Mouse (Mus musculus) embryo, embryonic 9.5 days (tissue): Measurements from ENCODE around the gene Exoc4.

Source experiments
- DNase-seq: peaks from one replicate; pipeline ENCODE4 v3.0.0-alpha.2; 2017; ENCODE audit errors: extremely low spot score

Exoc4 gene

DNA sequence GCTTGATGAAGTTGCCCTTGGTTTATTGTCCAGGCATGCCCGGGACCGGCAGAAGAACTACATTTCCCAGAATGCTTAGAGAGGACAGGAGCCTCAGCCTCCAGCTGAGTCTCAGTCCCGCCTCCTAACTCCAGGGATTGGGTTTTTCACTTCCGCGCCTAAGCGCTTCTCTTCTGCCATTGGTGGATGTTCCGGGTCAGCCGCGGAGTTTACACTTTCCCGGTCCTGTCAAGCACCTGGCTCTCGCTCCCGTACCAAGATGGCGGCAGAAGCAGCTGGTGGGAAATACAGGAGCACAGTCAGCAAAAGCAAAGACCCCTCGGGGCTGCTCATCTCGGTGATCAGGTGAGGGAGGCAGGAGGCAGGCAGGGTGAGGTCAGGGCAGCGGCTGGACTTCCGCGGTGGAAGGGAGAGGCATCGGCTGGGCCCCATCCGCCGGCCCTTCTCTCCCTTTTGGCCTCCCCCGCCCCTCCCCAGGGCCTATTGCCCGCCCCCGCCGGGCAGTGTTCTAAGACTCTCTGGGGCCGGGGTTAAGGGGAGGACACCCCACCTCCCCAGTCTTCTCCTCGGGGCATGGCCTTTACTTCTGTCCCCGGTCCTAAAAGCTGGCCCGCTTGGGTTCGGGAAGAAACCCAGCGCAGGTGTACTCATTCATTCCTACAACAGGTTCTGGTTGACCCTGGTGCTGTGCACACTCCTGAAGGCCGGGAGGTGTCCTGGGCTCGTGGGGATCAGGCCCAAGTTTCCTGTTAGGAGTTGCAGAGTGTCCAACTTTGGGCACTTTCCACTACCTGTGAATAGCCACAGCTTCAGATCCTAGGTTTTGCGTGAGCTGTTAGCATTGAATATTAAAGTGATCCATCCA is at the start of gene Exoc4:
Gene Exoc4 (plus strand): TSS at position 192 of the 865 bp plus-strand sequence.
- peak; percentile 91 for DNase-seq

DNA sequence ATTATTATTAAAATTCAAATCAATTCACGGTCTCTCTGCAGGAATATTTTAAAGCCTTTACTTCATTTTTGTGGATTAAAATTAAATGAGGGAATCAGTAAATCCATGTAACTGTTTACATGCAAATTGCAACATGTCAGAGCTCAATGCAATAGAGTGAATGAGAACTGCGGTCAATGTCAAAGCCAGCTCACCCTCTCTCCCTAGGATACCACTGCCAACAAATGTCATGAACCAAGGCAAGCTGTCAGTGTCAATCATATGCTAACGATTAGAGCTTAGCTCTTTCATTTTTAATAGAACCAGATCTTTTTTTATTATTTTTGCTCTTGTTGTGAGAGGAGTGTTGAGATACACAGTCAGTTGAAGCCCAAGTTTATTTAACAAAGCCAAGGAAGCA is 30.1 kb upstream of the Exoc4 start:
- no peak for DNase-seq

DNA sequence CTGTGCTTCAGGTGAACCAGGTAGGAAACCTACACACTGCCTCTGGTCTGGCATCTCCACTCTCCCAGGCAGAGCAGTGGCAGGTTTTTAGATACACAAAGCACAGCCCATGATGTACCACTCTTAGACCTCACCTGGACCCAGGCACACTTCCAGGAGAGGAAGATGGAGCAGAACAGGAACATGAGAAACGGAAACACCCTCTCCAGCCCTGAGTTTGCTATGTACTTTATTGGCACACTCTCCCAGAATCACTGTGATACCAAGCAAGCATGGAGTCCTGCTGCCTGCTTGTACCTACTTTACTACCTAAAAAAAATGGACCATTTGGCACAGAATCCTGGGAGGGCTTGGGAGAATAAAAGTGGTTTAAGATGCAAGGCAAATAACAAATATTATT is 22.2 kb upstream of the Exoc4 start:
- no peak for DNase-seq

DNA sequence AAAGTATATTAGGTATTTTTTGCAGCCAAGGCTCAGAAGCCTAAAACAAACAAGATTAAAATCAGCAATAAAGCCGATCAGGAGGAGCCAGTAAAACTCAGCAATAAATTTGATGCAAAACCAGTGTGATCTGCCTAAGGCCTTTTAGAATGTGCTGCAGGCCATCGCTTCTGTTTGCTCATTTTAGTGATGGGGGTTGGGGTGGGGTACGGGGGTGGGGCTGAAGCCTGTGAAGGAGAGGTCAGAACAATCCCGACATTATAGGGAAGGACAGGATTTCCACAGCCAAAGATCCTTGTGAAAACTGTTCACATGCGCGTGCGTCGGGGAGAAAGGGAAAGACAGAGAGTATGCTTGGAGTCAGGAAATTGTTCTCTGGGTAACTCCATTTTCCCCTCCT is 21.5 kb upstream of the Exoc4 start:
- DNase-seq: no peak

DNA sequence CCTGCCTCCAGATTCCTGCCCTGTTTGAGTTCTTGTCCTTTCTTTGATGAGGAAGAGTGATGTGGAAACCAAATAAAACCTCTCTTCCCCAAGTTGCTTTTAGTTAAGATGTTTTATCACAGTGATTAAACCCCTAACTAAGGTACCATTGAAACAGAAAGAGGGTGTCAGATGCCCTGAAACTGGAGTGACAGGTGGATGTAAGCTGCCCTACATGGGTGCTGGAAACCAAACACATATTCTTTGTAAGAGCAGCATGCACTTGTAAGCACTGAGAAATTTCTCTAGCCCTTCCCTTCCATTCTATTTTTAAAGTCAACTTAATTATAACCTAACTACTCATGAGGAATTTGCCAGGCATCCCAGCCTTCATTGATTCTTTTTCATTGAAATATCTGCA is 7.6 kb upstream of the Exoc4 start:
- DNase-seq: no peak

DNA sequence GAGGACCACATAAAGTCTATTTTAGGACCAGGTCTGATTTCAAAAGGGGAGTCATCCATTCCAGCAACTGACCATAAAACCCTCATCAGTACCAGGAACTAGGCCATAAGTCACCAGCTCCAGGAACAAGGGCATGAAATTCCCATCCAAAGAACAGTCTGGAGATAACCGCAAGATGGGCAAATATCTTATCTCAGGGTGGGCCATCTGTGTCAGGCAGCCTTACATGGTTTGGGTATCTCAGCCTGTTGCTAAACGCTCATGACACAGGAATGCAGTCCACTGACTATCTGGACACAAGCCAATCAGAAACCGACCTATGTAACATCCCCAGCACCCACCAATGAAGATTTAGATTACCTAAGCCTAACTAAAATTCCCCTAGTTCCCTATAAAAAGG is 4.3 kb upstream of the Exoc4 start:
- no peak for DNase-seq

DNA sequence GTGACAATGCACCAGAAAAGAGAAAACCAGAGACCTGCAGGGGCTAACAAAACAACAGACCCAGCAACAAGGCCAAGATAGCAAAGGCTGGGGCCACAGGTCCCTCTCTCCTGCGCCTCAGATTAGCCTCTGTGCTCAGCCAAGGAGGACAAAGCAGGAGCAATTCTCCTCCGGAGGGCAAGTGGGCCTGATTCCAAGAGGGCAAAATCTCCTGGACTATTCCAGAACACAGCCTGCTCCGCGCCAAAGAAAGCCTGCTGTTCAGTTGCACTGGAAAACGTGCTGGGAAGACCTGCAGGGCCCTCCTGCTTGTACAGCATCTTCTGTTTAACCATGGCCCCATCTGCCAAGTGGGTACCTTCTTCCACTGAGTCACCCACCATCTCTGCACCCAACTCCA is 1.7 kb upstream of the Exoc4 start:
- DNase-seq: no peak

DNA sequence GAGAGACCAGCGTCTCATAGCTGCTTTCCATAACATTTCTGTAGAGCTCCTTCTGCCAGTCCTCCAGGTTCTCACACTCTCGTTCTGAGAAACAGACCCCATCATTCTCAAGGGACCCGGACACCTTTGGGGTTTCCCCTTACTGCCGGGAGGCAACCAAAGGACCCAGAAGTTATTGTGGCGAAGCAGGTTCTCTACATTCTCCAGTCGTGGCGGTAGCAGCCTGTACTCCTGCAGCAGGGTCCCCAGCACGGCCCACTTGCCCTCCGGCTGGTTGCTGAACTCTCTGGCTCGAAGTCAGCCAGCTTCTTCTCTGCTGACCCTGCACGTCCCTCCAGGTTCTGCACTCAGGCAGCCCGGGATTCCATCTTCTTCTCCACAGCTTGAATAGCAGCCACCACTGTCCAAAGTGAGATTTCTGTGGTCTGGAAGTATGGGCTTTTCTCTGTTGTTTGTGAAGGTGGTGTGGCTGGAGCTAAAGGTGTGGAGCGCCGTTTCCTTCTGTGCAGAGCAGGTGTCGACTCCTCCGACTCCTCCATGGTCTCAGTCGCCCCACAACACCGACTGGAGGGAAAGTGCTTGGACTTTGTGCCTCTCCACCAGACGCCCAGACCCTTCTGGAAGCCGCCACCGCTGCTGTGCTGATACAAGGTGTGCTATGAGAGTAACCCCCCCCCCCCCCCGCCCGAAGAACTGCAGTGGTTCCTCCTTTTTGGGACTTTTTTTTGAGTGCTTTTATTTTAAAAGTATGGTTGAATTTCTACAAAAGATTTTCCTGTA is 1.1 kb upstream of the Exoc4 start:
- DNase-seq: no peak

DNA sequence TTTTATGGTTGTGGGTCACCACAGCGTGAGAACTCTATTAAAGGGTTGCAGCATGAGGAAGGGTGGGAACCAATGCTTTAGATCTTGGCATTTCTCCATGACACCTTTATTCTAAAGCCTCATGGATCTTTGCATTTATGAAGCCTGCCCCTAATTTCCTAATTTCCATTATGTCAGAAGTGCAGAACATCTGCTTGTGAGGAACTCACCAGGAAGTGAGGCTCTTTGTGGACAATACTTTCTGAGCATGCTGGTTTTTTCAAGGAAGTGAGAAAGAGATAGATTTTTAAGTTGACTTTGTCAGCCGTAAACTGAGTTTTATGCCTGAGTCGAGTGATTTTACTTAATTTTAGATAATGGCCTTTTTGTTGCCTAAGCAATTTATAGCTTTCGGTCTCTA is 7.8 kb downstream of the Exoc4 start:
- DNase-seq: no peak

DNA sequence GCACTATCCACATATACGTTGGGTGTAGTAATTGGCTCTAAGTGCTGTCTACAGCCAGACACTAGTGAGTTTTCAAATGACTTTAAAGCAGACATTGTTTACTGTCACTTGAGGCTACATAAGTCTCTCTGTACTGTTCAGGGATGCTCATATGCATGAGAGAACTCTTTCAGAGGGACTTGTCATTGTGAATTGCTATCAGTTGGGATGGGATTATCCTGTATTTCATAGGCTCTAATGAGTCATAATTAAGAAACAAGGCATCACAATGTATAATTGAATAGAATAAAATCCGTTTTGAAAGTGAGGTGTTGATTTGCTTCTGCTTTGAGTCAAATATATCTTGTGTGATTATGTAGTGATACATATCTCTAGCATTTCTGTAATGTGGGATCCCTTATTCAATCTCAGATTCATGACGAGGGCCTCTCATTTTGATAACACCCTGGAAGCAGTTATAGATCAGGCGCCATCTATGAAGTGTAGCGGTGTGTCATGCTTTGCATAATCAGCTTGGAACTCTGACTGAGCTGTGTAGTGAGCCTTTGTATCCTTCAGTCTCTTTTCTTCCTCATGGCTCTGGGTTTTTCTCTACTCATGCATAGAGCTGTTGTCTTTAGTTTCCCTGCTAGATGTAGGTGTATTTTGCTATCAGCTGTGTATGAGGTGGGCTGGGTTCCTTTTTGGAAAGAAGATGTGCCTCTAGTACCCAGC is 8.3 kb downstream of the Exoc4 start:
- DNase-seq: no peak

DNA sequence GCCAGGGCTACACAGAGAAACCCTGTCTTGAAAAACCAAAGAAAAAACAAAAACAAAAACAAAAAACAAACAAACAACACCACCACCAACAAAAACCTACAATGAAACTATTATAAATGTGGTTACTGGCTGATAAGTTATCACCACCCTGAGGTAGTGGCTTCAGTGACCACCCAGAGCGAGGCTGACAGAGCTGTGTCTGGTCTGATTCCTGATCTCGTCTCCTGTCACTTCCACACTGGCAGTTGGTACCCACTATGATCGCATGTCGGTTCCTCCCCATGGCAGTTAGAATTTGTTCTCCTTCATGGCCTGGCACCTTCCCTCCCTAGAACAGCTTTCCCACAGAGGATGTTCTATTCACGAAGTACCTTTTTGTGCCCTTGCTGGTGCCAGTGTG is 11.0 kb downstream of the Exoc4 start:
- DNase-seq: no peak

DNA sequence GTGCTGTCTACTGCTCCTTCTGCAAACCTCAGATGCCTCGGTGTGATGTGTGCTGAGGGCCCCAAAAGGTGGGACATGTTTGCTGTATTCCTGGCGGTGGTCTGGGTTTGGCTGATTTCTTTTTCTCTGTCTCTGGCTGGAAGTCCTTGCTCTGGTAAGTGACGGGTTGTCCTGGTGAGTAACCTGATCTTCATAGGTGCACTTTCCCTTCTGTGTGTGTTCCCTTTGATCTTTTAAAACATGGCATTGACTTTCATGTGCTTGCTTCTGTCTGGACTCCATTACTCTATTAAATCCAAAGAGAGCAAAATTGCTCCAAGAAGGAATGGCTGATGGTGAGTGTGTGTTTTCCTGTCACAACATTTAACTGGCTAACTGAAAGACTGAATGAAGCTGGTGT is 12.7 kb downstream of the Exoc4 start:
- DNase-seq: no peak

DNA sequence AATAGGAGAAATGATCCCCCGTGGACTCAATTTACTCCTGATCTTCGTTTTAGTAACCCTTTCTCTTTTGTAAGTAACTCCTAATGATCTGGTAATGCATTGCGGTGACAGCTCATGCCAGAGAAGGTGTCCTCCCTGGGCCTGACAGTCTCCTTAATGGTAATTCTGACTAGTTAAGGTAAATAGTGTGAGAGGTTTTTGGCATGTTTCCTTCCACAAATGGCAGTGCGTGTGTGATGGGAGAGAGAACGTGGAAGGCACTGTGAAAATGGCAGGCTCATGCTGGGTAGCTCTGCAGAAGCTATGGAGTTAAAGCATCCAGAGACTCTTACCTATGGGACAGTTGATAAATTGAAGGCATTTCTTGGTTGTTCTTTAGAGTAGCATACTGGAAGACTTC is 15.1 kb downstream of the Exoc4 start:
- no peak for DNase-seq

DNA sequence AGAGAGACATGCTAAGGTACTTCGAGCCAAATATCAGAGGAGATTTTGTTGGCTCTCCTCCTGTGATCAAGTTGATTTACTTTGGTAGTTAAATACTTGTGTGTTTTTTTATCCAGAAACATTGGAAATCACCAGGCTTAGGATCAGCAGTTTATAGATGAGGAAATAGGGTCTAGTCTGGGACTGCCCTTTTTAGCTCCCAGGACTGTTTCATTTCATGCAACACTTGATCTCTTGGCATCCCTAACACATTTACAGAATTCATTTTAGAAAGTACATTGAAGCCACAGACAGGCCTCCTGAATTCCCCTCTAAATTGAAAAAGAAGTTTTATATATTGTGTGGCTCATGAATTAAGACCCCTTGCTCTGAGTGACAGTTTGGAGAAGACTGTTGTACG is 15.5 kb downstream of the Exoc4 start:
- no peak for DNase-seq

DNA sequence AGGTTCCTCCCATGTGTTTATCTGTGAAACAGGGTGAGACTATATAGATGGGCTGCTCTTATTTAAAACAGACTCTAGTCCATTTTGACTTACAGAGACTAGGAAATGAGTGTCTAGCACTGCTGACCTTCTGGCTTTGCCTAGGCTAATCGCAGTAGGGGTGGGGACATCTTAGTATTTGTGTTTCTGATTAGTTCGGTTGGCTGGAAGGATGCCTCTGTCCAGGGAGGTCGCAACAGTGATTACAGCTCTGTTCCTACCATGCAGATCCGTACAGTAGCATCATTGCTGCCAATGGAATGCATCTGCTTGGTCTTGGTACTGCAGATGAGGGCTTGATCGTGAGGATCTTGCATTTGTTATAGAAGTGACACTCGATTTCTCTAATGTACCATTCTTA is 18.7 kb downstream of the Exoc4 start:
- DNase-seq: no peak

DNA sequence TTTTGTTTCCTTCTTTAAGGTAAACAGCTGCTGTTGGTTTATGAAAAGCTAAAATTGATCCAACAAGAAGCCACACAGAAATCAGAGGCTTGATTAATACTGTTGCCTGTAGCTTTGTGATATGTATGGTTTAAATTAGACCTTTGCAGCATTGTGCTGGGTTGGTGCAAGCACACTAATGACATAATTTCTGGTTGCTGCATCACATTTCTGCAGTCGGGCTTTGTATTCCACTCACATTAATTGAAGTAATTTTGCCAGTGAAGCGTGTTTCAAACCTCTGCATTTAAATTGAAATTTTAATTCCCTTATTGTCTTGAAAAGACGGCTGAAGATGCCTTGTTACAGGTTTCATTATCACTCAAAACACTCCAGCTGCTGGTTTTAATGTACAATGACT is 34.6 kb downstream of the Exoc4 start:
- DNase-seq: no peak

DNA sequence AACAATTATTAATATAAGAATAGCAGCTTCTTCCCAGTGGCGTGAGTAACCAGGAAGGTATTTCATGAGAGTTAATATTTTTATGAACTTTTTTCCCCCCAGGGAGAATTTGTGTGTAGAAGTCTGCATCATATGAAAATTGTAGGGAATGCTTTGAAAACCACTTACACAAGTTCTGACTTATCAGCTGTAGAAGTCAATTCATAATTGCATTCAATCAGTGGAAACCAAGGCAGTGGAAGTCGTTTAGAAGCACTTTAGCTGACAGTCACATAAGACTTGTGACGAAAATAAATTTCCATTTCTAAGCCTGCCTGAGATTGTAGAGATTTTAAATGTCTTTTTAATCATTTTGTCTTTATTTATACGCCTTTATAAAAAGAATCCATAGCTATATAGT is 35.1 kb downstream of the Exoc4 start:
- DNase-seq: no peak

DNA sequence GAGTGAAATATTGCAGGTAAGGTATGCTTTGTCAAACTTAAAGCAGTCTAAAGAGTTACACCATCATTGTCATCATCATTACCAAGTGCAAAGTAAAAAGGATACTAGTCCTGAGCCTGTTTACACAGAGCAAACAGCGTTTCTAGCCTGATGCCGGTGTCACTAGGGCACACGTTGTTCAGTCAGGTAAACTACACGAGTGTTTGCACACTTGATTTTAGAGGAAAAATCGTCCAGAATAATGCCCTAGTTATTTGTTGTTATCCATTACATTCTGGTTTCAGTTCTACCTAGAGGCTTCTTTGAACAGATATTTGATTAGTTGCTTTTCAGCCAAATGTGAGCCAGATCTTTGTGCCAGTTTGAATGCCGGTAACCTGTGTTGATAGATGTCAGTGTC is 37.5 kb downstream of the Exoc4 start:
- DNase-seq: no peak

DNA sequence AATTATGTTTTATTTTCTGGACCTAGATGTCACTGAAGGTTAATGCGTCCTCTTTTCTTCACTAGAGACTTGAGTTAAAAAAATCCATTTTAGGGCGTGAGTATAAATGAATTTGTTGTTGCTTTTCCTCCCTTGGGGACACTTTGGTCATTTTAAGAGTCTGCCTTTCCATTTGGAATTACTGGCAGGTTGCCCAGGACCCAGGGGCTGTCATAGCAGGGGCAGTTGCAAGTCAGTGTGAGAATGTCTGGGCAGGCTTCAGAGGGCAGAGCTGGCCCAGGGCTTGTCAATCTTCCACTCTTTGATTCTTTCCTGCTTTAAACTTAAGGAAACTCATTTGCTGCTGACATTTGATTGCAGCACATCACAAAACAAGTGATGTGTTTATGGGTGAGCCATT is 45.7 kb downstream of the Exoc4 start:
- DNase-seq: no peak

DNA sequence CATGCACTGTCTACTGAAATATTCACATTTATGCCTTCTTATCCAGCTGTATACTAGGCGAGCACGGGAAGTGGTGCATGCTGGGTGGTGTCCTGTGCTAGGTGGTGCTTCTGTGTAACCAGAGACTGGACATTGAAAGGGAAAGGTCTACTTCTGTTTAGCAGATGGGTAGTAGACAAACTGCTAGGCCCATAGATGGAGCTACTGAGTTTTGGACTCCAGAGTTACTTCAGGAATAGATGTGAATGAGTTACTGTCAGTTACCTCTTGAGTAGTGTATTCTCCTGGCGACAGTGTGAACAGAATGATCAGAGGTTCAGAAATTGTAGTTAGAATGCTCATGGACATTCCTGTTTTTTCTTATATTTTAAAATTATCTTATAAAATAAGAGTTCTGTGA is 48.7 kb downstream of the Exoc4 start:
- no peak for DNase-seq

DNA sequence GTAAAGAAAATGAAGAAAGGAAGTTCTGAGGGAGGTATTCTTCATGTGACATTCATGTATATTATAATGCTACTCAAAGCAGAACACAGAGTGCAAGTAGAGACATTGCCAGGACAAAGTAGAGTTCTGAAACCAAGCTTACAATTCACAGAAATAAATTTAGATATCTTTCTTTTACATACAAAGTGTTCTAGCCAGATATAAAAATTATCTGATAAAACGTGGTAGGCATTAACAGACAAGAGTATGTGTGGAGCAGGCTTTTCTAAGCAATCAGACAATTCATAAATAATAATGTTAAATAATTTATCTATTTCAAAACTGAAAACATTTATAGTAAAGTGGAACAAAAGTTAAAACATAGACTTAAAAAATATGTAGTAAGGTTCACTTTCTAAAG is 49.9 kb downstream of the Exoc4 start:
- no peak for DNase-seq

DNA sequence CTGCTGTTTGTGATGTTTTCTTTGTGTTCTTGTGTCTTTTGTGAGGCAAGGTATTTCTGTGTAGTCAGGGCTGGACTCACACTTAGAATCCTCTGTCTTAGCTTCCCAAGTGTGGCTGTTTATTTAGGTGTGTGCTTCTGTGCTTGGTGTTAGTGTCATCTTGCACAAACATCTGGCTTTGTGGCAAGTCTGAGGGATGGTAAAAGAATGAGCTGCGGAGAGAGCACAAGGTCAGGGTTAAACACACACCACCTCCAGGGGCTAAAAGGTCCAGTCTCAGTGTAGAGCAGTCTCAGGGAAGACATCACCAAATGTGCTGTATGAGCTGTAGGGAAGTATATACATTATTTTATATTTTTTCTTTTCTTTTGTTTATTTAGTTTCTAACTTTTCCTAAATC is 57.1 kb downstream of the Exoc4 start:
- DNase-seq: peak; percentile 26

DNA sequence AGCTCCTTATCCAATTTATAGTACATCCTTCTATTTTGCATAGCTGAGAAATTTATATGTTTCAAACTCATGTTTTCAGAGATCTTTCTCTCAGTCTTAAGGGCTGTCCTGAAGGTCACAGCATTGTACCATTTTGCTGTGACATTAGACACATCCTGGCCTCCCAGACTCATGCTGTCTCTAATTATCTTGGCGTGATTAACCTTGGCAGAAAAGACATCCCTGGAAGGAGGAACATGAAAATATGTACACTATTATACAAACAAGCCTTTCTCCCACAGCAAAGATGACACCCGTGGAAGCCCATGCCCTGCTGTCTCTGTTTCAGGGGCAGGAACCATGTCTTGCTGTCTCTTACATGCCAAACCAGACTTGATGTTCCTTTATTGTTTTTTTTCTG is 59.8 kb downstream of the Exoc4 start:
- no peak for DNase-seq
